Mouse (Mus musculus): ENCODE measurements around the gene B4galnt4. TPM values are rescaled to one million over a fixed set of nuclear protein-coding genes. Genes with fewer than 3 reads are reported as not detected.

Gene B4galnt4
- total and polyA plus RNA-seq, 3 experiments = not detected

DNA sequence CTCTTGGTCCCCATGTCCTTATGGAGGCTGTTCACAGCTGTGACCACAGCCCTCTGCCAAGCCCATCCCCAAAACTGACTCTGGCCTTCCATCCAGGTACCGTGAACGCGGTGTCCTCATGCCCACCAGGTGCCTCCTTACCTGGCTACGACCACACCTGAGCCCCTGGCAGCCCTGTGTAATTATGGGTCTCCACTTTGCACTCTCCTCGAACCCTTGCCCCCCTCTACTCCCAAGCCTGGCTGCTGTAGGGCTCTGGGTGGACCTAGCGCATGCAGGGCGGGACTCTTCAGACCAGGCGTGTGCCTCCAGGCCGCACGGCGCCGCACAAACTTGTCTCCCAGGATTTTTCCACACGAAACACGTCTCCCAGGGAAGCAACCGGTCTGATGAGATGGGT, 16.9 kb downstream of the B4galnt4 start, which contains the start of gene Pkp3:
Pkp3 (plus strand) TSS at position 378 of the 400 bp plus-strand sequence.
- Histone ChIP-seq H3K9me3 (replicated peaks) (no peaks in the 10 kb centered on the region), H3K4me1 (ENCODE audit: insufficient read depth, low read depth, low read length) (no peaks in the 10 kb centered on the region), H3K4me3 (ENCODE audit: low read depth, low read length) (no peak within 1 kb of the TSS), H3K36me3 (replicated peaks) (no peaks in the 10 kb centered on the region), H3K27me3 (ENCODE audit: insufficient read depth, low read length) (peaks cover 45% of the 10 kb centered on the region)
- TF ChIP-seq CTCF (IDR thresholded peaks at IDR 0.05; ENCODE audit: low read depth, low read length) (no peak), GATA2 (IDR thresholded peaks at IDR 0.05; ENCODE audit: borderline replicate concordance, low read depth, low read length) (no peak), GATA1 (IDR thresholded peaks at IDR 0.05; ENCODE audit: borderline replicate concordance, low read length) (no peak), TAL1 (conservative IDR thresholded peaks at IDR 0.05; ENCODE audit: low read depth, low read length) (no peak), POLR2AphosphoS5 (IDR thresholded peaks at IDR 0.05; ENCODE audit: insufficient replicate concordance, low read depth, low read length) (no peak)
- DNase-seq (ENCODE audit: low spot score) (no peak), ATAC-seq (ENCODE audit: extremely low read depth, insufficient number of reproducible peaks, low FRiP score, poor library complexity, severe bottlenecking) (no peak)

DNA sequence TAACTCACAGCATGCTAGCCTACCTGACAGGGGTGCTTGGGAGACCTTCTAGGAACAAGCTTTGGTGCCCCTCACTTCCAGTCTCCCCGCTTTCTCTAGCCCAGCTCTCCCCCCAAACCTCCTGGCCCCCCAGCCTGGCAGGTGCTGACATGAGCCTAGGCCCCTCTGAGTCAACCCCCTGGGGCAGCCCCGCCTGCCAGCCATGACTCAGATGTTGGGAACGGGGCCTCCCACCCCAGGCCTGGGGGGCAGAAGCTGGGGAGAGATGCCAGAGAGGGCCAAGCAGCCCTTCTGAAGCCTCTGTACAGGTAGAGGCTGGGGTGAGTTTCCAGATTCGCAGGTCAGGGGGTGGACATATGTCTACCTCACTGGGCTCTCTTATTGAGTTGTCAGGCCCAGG, 18.0 kb downstream of the B4galnt4 start:
- no peak for TF ChIP-seq GATA2 (IDR thresholded peaks at IDR 0.05; ENCODE audit: borderline replicate concordance, low read depth, low read length)
- no peak for TF ChIP-seq GATA1 (IDR thresholded peaks at IDR 0.05; ENCODE audit: borderline replicate concordance, low read length)
- no peak for TF ChIP-seq POLR2AphosphoS5 (IDR thresholded peaks at IDR 0.05; ENCODE audit: insufficient replicate concordance, low read depth, low read length)
- TF ChIP-seq CTCF (IDR thresholded peaks at IDR 0.05; ENCODE audit: low read depth, low read length) = no peak
- TF ChIP-seq TAL1 (conservative IDR thresholded peaks at IDR 0.05; ENCODE audit: low read depth, low read length) = no peak
- H3K27me3 ChIP-seq (ENCODE audit: insufficient read depth, low read length) = peaks cover 45% of the 10 kb centered on the region
- H3K9me3 ChIP-seq (replicated peaks) = no peaks in the 10 kb centered on the region
- no peaks in the 10 kb centered on the region for H3K36me3 ChIP-seq (replicated peaks)
- DNase-seq (ENCODE audit: low spot score) (no peak), ATAC-seq (ENCODE audit: extremely low read depth, insufficient number of reproducible peaks, low FRiP score, poor library complexity, severe bottlenecking) (no peak)
- H3K4me1 ChIP-seq (ENCODE audit: insufficient read depth, low read depth, low read length) = no peaks in the 10 kb centered on the region
- no peak overlapping the region for H3K4me3 ChIP-seq (ENCODE audit: low read depth, low read length)

DNA sequence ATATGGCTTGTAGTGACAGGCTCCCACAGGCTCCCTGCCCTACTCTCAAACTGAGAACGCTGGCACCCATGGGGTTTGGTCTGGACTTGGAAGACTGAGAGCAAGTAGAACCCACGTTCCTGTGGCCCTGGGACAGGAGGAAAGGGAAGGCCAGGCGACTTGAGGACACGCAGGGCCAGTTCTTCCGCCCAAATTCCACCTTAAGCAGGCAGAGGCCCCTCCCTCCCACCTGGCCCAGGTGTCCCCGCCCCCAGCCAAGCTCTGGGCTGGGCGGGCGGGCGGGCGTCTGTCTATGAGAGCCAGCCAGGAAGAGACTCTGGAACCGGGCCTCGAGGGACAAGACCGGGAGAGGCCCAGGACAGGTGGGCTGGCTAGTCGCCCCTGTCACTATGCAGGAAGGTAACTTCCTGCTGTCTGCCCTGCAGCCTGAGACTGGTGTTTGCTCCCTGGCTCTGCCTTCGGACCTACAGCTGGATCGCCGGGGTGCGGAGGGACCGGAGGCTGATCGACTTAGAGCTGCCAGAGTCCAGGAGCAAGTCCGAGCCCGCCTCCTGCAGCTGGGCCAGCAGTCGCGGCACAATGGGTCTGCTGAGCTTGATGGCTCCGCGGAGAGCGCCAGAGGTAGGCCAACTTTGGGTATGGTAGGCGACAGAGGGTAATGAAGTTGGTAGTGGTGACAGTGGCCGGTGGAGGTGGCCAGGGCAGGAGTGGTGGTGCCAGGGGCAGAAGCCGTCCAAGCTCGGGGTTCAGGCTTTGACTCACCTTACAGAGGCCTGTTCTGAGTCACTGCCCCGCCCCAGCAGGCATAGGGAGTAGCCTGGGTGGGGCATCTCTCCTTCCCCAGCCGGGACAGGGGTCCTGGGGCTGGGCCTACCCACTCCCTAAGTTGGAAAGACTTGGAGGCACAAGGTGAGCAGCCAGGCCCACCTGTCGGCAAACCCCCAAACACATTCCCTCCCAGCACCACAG, 18.9 kb downstream of the B4galnt4 start:
- no peak overlapping the region for H3K4me3 ChIP-seq (ENCODE audit: low read depth, low read length)
- no peak for DNase-seq (ENCODE audit: low spot score)
- no peaks in the 10 kb centered on the region for H3K4me1 ChIP-seq (ENCODE audit: insufficient read depth, low read depth, low read length)
- peaks cover 48% of the 10 kb centered on the region for H3K27me3 ChIP-seq (ENCODE audit: insufficient read depth, low read length)
- H3K36me3 ChIP-seq (replicated peaks) = no peaks in the 10 kb centered on the region
- no peak for ATAC-seq (ENCODE audit: extremely low read depth, insufficient number of reproducible peaks, low FRiP score, poor library complexity, severe bottlenecking)
- no peaks in the 10 kb centered on the region for H3K9me3 ChIP-seq (replicated peaks)
- no peak for TF ChIP-seq CTCF (IDR thresholded peaks at IDR 0.05; ENCODE audit: low read depth, low read length)
- no peak for TF ChIP-seq GATA1 (IDR thresholded peaks at IDR 0.05; ENCODE audit: borderline replicate concordance, low read length)
- TF ChIP-seq TAL1 (conservative IDR thresholded peaks at IDR 0.05; ENCODE audit: low read depth, low read length) = no peak
- TF ChIP-seq POLR2AphosphoS5 (IDR thresholded peaks at IDR 0.05; ENCODE audit: insufficient replicate concordance, low read depth, low read length) = no peak
- TF ChIP-seq GATA2 (IDR thresholded peaks at IDR 0.05; ENCODE audit: borderline replicate concordance, low read depth, low read length) = no peak

DNA sequence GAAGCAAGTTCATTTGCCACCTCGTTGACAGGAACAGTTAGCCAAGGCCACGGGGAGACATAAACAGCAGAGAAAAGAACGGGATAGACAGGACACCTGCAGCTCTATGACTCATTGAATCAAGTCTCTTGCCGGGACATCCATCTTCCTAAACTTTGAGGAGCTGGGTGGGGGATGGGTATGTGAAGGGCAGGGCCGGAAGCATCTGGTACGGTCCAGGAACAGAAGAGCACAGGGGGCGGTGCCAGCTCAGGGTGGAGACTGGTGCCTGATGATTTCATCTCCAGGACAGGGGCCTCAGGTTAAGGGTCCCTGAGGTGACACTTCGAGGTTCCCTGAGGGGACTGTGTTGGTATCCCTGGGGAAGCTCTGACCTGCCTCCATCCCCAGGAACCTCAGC, 27.0 kb downstream of the B4galnt4 start:
- H3K4me3 ChIP-seq (ENCODE audit: low read depth, low read length) = no peak overlapping the region
- no peak for TF ChIP-seq GATA1 (IDR thresholded peaks at IDR 0.05; ENCODE audit: borderline replicate concordance, low read length)
- no peak for TF ChIP-seq TAL1 (conservative IDR thresholded peaks at IDR 0.05; ENCODE audit: low read depth, low read length)
- no peak for TF ChIP-seq CTCF (IDR thresholded peaks at IDR 0.05; ENCODE audit: low read depth, low read length)
- TF ChIP-seq POLR2AphosphoS5 (IDR thresholded peaks at IDR 0.05; ENCODE audit: insufficient replicate concordance, low read depth, low read length) = no peak
- TF ChIP-seq GATA2 (IDR thresholded peaks at IDR 0.05; ENCODE audit: borderline replicate concordance, low read depth, low read length) = no peak
- no peaks in the 10 kb centered on the region for H3K9me3 ChIP-seq (replicated peaks)
- ATAC-seq (ENCODE audit: extremely low read depth, insufficient number of reproducible peaks, low FRiP score, poor library complexity, severe bottlenecking) (no peak), DNase-seq (ENCODE audit: low spot score) (no peak)
- H3K27me3 ChIP-seq (ENCODE audit: insufficient read depth, low read length) = peaks cover 37% of the 10 kb centered on the region
- peaks cover 15% of the 10 kb centered on the region for H3K36me3 ChIP-seq (replicated peaks)
- peaks cover 23% of the 10 kb centered on the region for H3K4me1 ChIP-seq (ENCODE audit: insufficient read depth, low read depth, low read length)

DNA sequence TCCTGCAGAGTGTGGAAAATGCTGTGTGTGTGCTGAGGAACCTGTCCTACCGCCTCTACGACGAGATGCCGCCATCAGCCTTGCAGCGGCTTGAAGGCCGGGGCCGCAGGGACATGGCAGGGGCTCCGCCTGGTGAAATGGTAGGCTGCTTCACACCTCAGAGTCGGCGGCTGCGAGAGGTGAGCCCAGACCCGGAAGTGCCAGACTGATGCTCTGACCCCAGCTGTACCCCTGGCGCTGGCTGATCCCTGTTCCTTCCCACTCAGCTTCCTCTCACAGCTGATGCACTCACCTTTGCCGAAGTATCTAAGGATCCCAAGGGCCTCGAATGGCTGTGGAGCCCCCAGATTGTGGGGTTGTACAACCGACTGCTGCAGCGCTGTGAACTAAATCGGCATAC, 27.6 kb downstream of the B4galnt4 start:
- no peaks in the 10 kb centered on the region for H3K9me3 ChIP-seq (replicated peaks)
- H3K27me3 ChIP-seq (ENCODE audit: insufficient read depth, low read length) = peaks cover 35% of the 10 kb centered on the region; the same call in 1 of the 2 replicates
- H3K4me1 ChIP-seq (ENCODE audit: insufficient read depth, low read depth, low read length) = peaks cover 25% of the 10 kb centered on the region
- H3K36me3 ChIP-seq (replicated peaks) = peaks cover 19% of the 10 kb centered on the region
- no peak overlapping the region for H3K4me3 ChIP-seq (ENCODE audit: low read depth, low read length)
- TF ChIP-seq GATA1 (IDR thresholded peaks at IDR 0.05; ENCODE audit: borderline replicate concordance, low read length) (no peak), GATA2 (IDR thresholded peaks at IDR 0.05; ENCODE audit: borderline replicate concordance, low read depth, low read length) (no peak), POLR2AphosphoS5 (IDR thresholded peaks at IDR 0.05; ENCODE audit: insufficient replicate concordance, low read depth, low read length) (no peak), CTCF (IDR thresholded peaks at IDR 0.05; ENCODE audit: low read depth, low read length) (no peak), TAL1 (conservative IDR thresholded peaks at IDR 0.05; ENCODE audit: low read depth, low read length) (no peak)
- ATAC-seq (ENCODE audit: extremely low read depth, insufficient number of reproducible peaks, low FRiP score, poor library complexity, severe bottlenecking) (no peak), DNase-seq (ENCODE audit: low spot score) (no peak)

DNA sequence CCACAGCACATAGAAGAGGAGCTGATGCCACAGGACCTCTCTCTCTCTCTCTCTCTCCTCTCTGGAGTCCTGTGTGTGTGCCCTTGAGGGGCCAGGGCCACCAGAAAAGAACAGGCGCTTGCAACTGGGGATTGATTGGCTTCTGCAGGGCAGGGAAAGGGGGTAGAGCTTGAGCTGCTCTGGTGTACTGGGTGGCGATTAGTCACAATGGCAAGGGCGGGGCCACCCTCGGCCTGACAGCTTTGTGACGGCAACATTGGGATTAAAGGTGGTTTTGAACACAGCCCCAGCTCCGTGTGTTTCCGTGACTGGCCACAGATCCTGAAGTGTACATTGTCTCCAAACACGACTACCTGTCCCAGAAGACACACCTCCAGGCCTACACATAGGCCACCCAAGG, 29.3 kb downstream of the B4galnt4 start:
- H3K4me3 ChIP-seq (ENCODE audit: low read depth, low read length) = no peak overlapping the region
- peaks cover 35% of the 10 kb centered on the region for H3K36me3 ChIP-seq (replicated peaks)
- no peaks in the 10 kb centered on the region for H3K9me3 ChIP-seq (replicated peaks)
- peaks cover 29% of the 10 kb centered on the region for H3K4me1 ChIP-seq (ENCODE audit: insufficient read depth, low read depth, low read length)
- peaks cover 31% of the 10 kb centered on the region; the same call in 1 of the 2 replicates for H3K27me3 ChIP-seq (ENCODE audit: insufficient read depth, low read length)
- no peak for TF ChIP-seq GATA2 (IDR thresholded peaks at IDR 0.05; ENCODE audit: borderline replicate concordance, low read depth, low read length)
- TF ChIP-seq CTCF (IDR thresholded peaks at IDR 0.05; ENCODE audit: low read depth, low read length) = no peak
- TF ChIP-seq TAL1 (conservative IDR thresholded peaks at IDR 0.05; ENCODE audit: low read depth, low read length) = no peak
- TF ChIP-seq GATA1 (IDR thresholded peaks at IDR 0.05; ENCODE audit: borderline replicate concordance, low read length) = no peak
- TF ChIP-seq POLR2AphosphoS5 (IDR thresholded peaks at IDR 0.05; ENCODE audit: insufficient replicate concordance, low read depth, low read length) = no peak
- DNase-seq (ENCODE audit: low spot score) = no peak
- no peak for ATAC-seq (ENCODE audit: extremely low read depth, insufficient number of reproducible peaks, low FRiP score, poor library complexity, severe bottlenecking)

Data from G1E (cell line).